Mouse (Mus musculus): ENCODE measurements around the gene Gm28047.
"Not testable (repeated sequence)": the region's sequence is repeated elsewhere in the genome, so short reads cannot be mapped to it uniquely, and the experiment has no call there.

The Gm28047 gene

GRCm38 (mm10) chr15:102620765-102621164, 4.1 kb downstream of the Gm28047 start:
- DNase-seq (ENCODE audit: low spot score in 2 of 2), result no peak

DNA sequence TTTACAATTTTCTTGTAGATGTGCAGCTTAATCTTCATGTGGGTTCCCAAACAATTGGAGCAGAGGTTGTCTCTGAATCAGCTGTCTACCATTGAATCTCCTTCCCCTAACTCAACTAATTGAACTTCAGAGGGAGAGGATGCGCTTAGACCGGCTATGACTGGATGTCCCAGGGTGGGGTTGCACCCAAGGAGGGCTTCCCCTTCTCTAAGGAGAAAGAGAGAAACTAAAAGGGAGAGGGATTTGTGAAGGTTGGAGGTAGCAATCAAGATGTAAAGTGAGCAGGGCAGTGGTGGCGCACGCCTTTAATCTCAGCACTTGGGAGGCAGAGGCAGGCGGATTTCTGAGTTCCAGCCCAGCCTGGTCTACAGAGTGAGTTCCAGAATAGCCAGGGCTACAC, 5.4 kb downstream of the Gm28047 start:
- no peak for DNase-seq (ENCODE audit: low spot score in 2 of 2)

GRCm38 (mm10) chr15:102617654-102618053, 7.2 kb downstream of the Gm28047 start:
- DNase-seq (ENCODE audit: low spot score in 2 of 2), result no peak

GRCm38 (mm10) chr15:102616174-102616573, 8.7 kb downstream of the Gm28047 start:
- DNase-seq (ENCODE audit: low spot score in 2 of 2), result no peak

DNA sequence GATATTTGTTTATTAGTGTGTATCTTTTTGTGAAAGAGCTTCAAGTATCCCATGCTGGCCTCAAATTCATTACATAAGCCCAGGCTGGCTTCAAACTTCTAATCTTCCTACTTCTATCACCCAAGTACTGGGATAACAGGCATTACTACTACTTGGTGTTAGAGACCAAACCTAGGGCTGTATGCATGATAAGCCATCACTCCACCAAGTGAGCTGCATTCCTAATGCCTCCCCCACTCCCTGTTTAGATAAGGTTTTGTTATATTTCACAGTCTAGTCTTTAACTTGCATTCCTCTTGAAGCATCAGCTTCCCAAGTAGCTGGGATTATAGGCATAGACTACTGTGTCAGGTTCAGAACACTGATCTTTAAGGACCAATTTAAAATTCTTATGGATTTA, 10.6 kb downstream of the Gm28047 start:
- DNase-seq (ENCODE audit: low spot score in 2 of 2), result no peak

- DNase-seq (ENCODE audit: low spot score in 2 of 2), result no peak
Measured at GRCm38 (mm10) chr15:102612966-102613365, 11.9 kb downstream of the Gm28047 start.

GRCm38 (mm10) chr15:102608586-102608985, 16.3 kb downstream of the Gm28047 start:
- DNase-seq (ENCODE audit: low spot score in 2 of 2), result not testable (repeated sequence)

- no peak for DNase-seq (ENCODE audit: low spot score in 2 of 2)
Measured at GRCm38 (mm10) chr15:102593996-102594656, 30.7 kb downstream of the Gm28047 start.

- DNase-seq (ENCODE audit: low spot score in 2 of 2), result no peak
Measured at GRCm38 (mm10) chr15:102592674-102593073, 32.2 kb downstream of the Gm28047 start.

GRCm38 (mm10) chr15:102590567-102590966, 34.3 kb downstream of the Gm28047 start:
- DNase-seq (ENCODE audit: low spot score in 2 of 2), result no peak

GRCm38 (mm10) chr15:102589826-102590225, 35.0 kb downstream of the Gm28047 start:
- no peak for DNase-seq (ENCODE audit: low spot score in 2 of 2)

- DNase-seq (ENCODE audit: low spot score in 2 of 2), result no peak
Measured at GRCm38 (mm10) chr15:102585501-102585900, 39.4 kb downstream of the Gm28047 start.

- DNase-seq (ENCODE audit: low spot score in 2 of 2), result peak; percentile 42 to 64
Measured at GRCm38 (mm10) chr15:102583708-102584383, 41.0 kb downstream of the Gm28047 start.

- DNase-seq (ENCODE audit: low spot score in 2 of 2), result no peak
Measured at GRCm38 (mm10) chr15:102581205-102581604, 43.7 kb downstream of the Gm28047 start.

DNA sequence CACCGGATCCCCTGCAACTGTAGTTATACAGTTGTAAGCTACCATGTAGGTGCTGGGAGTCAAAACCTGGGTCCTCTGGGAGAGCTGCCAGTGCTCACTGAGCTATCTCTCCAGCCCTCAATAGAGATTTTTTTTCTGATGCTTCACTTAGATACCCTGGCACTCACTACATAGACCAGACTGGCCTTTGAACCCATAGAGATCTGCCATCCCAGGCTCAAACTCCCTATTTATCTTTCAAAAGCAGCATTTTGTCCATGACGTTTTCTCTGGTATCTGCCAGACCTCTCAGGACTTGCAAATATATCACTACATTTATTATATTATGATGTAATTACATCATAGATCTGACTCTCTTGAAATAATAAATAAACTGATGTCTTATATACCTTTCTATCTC, 46.5 kb downstream of the Gm28047 start:
- no peak for DNase-seq (ENCODE audit: low spot score in 2 of 2)

DNA sequence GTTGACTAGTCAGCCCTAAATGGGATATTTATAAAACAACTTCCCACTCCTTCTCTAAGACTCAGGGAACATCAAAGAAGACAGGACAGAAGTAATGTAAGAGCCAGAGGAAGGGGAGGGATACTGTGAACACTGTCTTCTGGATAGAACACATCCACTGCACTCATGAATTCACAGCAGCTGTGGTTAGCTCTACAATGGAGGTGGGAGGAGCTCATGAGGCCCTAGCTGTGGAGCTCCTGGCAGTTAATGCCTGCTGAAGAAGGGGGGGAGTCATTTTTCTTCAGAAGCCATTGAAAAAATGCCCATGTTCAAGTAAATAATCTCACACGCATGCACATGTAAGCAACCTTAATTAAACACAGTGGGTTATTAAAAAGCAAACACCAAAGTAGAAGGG, 47.9 kb downstream of the Gm28047 start:
- DNase-seq (ENCODE audit: low spot score in 2 of 2), result no peak

DNA sequence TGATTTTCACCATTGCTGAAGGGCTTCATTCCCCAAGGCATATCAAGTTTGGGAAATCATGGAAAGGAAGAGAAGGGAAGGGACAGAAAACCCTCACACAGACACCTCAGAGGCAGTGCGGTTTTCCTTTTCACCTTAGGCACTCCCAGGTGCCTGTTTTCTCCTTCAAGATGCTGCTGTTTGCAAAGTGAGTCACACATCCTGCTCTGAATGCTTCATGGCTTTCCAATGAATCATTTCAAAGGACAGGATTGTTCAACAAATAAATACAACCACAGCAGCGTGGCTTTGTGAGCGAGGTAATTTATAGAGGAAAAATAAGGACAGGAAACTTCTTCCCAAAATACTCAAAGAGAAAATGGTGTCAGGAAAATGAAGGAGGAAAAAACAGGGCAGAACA, 52.8 kb downstream of the Gm28047 start:
- DNase-seq (ENCODE audit: low spot score in 2 of 2), result no peak

DNA sequence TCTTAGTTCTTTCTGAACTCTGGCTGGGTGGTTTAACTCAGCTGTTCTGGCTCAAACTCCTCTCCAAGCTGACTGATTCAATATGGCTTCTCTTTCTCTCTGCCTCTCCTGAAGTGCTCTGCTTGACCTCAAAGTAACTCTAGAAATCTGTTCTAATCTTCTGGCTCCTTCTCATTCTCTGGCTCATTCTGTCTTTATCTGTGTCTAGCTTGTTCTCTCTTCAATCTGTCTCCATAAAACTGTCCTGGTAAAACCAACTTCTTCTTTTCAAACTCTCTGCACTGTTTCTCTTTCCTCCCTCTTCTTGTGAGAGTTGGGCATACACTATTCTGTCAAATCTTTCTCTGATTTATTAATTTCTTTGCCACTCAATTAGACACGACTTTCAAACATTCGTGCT, 57.0 kb downstream of the Gm28047 start:
- no peak for DNase-seq (ENCODE audit: low spot score in 2 of 2)

GRCm38 (mm10) chr15:102563681-102564080, 61.2 kb downstream of the Gm28047 start:
- no peak for DNase-seq (ENCODE audit: low spot score in 2 of 2)

DNA sequence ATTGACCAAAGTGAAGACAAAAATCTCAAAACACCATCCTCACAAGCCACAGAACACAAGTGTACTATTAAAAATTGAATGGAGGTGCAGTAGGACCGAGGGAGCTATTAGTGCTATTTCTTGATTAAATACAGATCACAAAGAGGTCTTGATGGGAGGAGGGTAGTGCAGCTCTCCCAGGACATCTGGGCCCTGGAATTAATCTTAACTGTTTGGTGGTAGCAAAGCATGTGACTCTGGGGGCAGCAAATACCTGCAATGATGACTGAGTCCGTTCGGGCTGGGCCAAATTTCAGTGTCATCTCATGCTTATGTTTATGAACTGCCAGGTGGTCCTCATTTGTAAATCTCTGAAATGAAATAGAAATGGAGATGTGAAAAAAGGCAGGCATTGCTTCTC, 61.8 kb downstream of the Gm28047 start:
- DNase-seq (ENCODE audit: low spot score in 2 of 2), result no peak

DNA sequence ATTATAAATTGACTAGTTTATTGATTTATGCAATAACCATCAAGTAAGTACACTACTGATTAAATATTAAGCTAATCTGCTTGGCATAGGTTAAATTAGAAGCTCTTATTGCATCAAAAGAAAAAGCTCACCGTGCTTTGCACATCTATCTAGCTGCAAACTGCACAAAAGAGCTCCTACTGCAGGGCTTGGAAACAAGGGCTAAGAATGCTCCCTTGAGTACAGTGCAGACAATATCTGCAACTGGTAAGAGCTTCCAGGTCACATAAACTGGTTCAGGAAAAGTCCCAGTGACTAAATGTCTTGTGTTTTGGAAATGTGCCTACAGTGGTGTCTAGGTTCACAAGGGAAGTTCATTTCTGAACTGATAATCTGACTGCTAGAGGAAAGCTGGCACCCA, 62.4 kb downstream of the Gm28047 start:
- DNase-seq (ENCODE audit: low spot score in 2 of 2), result no peak

DNA sequence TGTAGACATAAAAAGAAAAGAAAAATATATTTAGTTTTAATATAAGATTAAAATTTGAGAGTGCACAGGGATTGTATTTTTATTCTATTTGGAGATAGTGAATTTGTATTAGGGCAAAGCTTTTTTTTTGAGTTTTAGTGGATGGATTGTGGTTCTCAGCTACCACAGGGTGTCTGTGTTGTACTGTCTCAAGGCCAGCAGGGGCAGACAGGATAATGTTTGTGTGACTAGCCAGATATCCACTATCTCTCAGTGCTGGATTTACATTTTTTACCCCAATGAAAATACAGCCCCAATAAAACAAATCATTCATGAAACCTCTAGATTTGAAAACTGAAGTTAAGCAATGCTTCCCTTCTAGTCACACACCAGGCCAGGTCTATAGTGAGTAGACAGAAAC, 67.3 kb downstream of the Gm28047 start:
- no peak for DNase-seq (ENCODE audit: low spot score in 2 of 2)

DNA sequence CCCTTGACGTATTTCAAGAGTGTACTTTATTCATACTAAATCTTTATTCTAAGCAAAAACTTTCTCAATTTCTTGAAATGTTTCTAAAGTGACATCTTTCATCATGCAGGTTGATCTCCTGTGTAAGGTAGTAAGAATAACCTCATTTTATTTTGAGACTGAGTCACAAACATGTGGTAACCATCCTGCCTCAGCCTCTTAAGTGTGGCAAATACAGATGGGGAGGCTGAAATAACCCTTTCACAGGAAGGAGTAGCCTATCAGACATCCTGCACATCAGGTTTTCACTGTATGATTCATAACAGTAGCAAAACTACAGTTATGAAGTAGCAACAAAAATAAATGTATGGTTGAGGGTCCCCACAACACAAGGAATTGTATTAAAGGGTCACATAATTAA, 69.3 kb downstream of the Gm28047 start:
- no peak for DNase-seq (ENCODE audit: low spot score in 2 of 2)

DNA sequence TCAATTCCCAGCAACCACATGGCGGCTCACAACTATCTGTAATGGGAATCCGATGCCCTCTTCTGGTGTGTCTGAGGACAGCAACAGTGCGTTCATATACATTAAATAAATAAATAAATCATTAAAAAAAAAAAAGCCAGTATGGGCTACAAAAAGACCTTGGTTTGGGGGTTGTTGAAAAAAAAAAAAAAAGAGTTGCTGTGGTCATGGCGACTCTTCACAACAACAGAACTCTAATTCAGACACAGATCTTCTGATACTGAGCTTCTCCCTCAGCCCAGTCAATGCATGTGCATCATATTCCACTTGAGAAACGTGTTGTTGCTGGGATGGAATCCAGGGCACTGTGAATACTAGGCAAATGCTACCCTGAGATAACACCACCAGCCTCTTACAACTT, 72.3 kb downstream of the Gm28047 start:
- DNase-seq (ENCODE audit: low spot score in 2 of 2), result no peak

Data from frontal cortex, postnatal 36 days (tissue).